Mouse (Mus musculus) stomach, postnatal 0 days (tissue): ENCODE measurements around the gene Rprd1b.

Experiments used
- CTCF ChIP-seq: IDR thresholded peaks from 2 replicates; pipeline ENCODE4 v1.5.1; 2016; ENCODE audit warnings: antibody characterized with exemption, low read depth, mild to moderate bottlenecking, moderate library complexity
- EP300 ChIP-seq: optimal IDR thresholded peaks from 2 replicates; pipeline ENCODE3; 2016; ENCODE audit warnings: antibody characterized with exemption

- TF ChIP-seq CTCF = no peak
- TF ChIP-seq EP300 = no peak
Measured at GRCm38 (mm10) chr2:158097071-158097470, 68.8 kb downstream of the Rprd1b start.
